7 mouse cellular contexts compared by ENCODE assay signal in genomic region chr4:119932549-119933257, GRCm38 (mm10).
DNase-seq lines count a peak whose midpoint lies in the region; TF ChIP-seq lines count a peak whose summit lies in the region.

No protein-coding gene starts in this region.

- TF ChIP-seq CTCF in embryonic fibroblast, embryonic 13.5 days (IDR thresholded peaks at IDR 0.05; ENCODE audit: borderline replicate concordance, insufficient read depth, low read length) = no peak

- intact Hi-C loops in left cerebral cortex, postnatal 25 days (cut with DNase I) = no loop called here

- peak; percentile 87 for DNase-seq in right cerebral cortex, adult 18-20 months
- no peak for DNase-seq in right cerebral cortex, postnatal 4 days
- DNase-seq in left cerebral cortex, postnatal 25 days (ENCODE audit: low spot score in 2 of 2) = peak; percentile 59 to 93
- DNase-seq in yolk sac, embryonic 10.5 days (ENCODE audit: low spot score) = peak; percentile 24
- no peak for DNase-seq in lung, postnatal 14 days
- no peak for DNase-seq in layer of hippocampus, postnatal 14 days (ENCODE audit: low spot score in 2 of 2)

- no peak for TF ChIP-seq POLR2A in embryonic fibroblast, embryonic 13.5 days (IDR thresholded peaks at IDR 0.05; ENCODE audit: low read depth, low read length)

- no peak overlapping the region for H3K4me3 ChIP-seq in embryonic fibroblast, embryonic 13.5 days (ENCODE audit: insufficient read depth, low read length)

- H3K4me1 ChIP-seq in embryonic fibroblast, embryonic 13.5 days (ENCODE audit: control insufficient read depth, insufficient read depth, low read length) = peaks cover 15% of the 10 kb centered on the region

- peak overlapping the region; percentile 48 for H3K27ac ChIP-seq in embryonic fibroblast, embryonic 13.5 days (ENCODE audit: insufficient read depth, low read length)

Comparison
In these comparisons a context has a peak if more than half of its experiments do, and no peak if none do; other contexts are left out.
1. DNase-seq: peak in right cerebral cortex, adult 18-20 months (single experiment), left cerebral cortex, postnatal 25 days (2 of 2) and yolk sac, embryonic 10.5 days (single experiment); none in right cerebral cortex, postnatal 4 days (single experiment), lung, postnatal 14 days (single experiment) and layer of hippocampus, postnatal 14 days (0 of 2).